Mouse (Mus musculus) bone marrow, adult 2 months (tissue): ENCODE results near the gene Sult2a1.
"Not testable (repeated sequence)": the region's sequence is repeated elsewhere in the genome, so short reads cannot be mapped to it uniquely, and the experiment has no call there.

Experiments used
- CTCF ChIP-seq: fragments of 200-500 bp; IDR thresholded peaks from 2 replicates; pipeline ENCODE4 v1.5.1; 2011; ENCODE audit warnings: low read length, control low read depth; ENCODE audit not compliant: control insufficient read depth, insufficient read depth
- POLR2A ChIP-seq: fragments of 200-500 bp; IDR thresholded peaks from 2 replicates; pipeline ENCODE4 v1.6.1; 2011; ENCODE audit warnings: low read depth, mild to moderate bottlenecking, control low read depth, low read length, borderline replicate concordance; ENCODE audit not compliant: control insufficient read depth

DNA sequence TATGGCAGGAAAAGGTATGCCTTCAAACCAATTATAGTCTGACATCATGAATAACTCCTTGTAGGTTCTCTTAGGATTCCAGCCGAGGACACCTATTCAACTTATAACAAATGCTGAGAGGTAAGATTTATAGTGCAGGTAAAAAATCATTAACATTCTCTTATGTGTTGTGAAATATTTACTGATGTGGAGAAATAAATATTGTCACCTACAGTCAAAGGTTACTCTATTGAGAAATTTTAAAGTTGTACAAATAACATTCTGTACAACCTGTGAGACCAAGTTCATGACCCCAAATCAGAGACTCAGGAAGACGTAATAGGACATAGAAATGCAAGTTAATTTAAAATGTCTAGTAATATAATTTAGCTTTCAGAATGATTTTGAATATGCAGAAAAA lies at the start of gene Sult2a1:
- not testable (repeated sequence) for TF ChIP-seq CTCF, POLR2A
